In the genomic region with DNA sequence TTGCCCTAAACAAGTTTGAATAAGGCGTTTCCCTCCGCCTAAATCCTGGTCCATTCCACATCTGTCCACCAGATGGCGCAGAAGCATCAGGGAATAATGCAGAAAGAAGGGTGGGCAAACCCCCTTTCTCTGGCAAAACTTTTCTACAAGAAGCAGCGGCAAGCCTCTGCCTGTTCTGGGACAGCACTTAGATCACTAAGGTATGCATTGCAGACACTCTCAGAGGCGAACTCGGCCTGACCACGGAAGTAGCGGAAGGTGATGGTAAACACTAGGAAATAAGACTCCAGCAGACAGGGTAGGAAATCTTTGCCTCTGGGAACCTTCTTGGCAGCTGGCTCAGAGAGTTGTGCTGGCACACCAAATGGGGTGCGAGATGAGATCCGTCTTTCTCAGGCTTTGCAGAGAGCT, we compare ENCODE assay signal across 7 mouse cellular contexts. TPM values are rescaled to one million over a fixed set of nuclear protein-coding genes. Genes with fewer than 3 reads are reported as not detected.
DNase-seq lines count a peak whose midpoint lies in the region; ATAC-seq lines count a peak whose summit lies in the region.

No protein-coding gene starts in this region.

- peak; percentile 53 to 56 for DNase-seq in gastrocnemius, adult 8-10 months (ENCODE audit: low spot score in 2 of 2)
- DNase-seq in hindlimb bud, embryonic 11.5 days (ENCODE audit: extremely low spot score, low read depth, low spot score), result peak; percentile 91
- DNase-seq in left cerebral cortex, postnatal 10 days (ENCODE audit: extremely low spot score in 1 of 2, low spot score in 2 of 2), result peak; percentile 76 to 80
- peak; percentile 63 for DNase-seq in right cerebral cortex, postnatal 25 days

- intact Hi-C loops in left cerebral cortex, postnatal 10 days (cut with DNase I), result loop anchor here (2.0 to 5.0 kb wide), 3 partner anchors 72 to 166 kb away; a partner anchor contains a TSS

- ATAC-seq in activated CD4-positive, CD25-positive, alpha-beta regulatory T cell, adult 4 months, result peak; percentile 36
- peak; percentile 89 for ATAC-seq in common myeloid progenitor, adult 5-6 weeks (replicated peaks; ENCODE audit: low read depth, poor library complexity, severe bottlenecking)
- 0 out of 2 replicates have a peak, but pooled peaks have one; percentile 46 for ATAC-seq in megakaryocyte-erythroid progenitor cell, adult 5-6 weeks (replicated peaks; ENCODE audit: low FRiP score, low TSS enrichment, poor library complexity, severe bottlenecking)

RNA-seq across cellular contexts. Expression of a gene that starts 7.2 kb away (rescaled TPM):
- not detected for polyA plus RNA-seq in activated CD4-positive, CD25-positive, alpha-beta regulatory T cell, adult 4 months (2017; shearing (Covaris generic))
- total RNA-seq in common myeloid progenitor, adult 5-6 weeks (2017), result not detected in 2 replicates
- total RNA-seq in gastrocnemius, adult 8-10 months (2022), result under 1 TPM in 3 of 4 experiments, not detected in 1; 0.16 to 0.27 (median 0.27) TPM
- total RNA-seq in left cerebral cortex, postnatal 10 days (2021), result under 1 TPM; 0.19 to 0.73 TPM
- not detected in 2 replicates for total RNA-seq in megakaryocyte-erythroid progenitor cell, adult 5-6 weeks (2014; fragmentation: Nextera tagmentation)
- total RNA-seq in megakaryocyte-erythroid progenitor cell, adult 5-6 weeks (2017), result 1.2 TPM in 1 of 2 replicates, not detected in the other

RNA-seq across cellular contexts. Expression of a gene that starts 14.7 kb away (rescaled TPM):
- 1 to 10 TPM; 4.7 to 7.4 TPM for polyA plus RNA-seq in activated CD4-positive, CD25-positive, alpha-beta regulatory T cell, adult 4 months (2017; shearing (Covaris generic))
- total RNA-seq in common myeloid progenitor, adult 5-6 weeks (2017), result 6.5 and 11.1 TPM in 2 replicates
- 10 to 100 TPM in 3 of 4 experiments, 1 to 10 TPM in 1; 8.6 to 15.2 (median 13.5) TPM for total RNA-seq in gastrocnemius, adult 8-10 months (2022)
- 10 to 100 TPM; 40.0 to 42.6 TPM for total RNA-seq in left cerebral cortex, postnatal 10 days (2021)
- total RNA-seq in megakaryocyte-erythroid progenitor cell, adult 5-6 weeks (2014; fragmentation: Nextera tagmentation), result 4.0 and 13.9 TPM in 2 replicates
- total RNA-seq in megakaryocyte-erythroid progenitor cell, adult 5-6 weeks (2017), result 2.3 and 3.7 TPM in 2 replicates

RNA-seq across cellular contexts. Expression of a gene that starts 31.5 kb away (rescaled TPM):
- under 1 TPM in 1 of 2 experiments, not detected in 1; 0.37 TPM for polyA plus RNA-seq in activated CD4-positive, CD25-positive, alpha-beta regulatory T cell, adult 4 months (2017; shearing (Covaris generic))
- not detected in 2 replicates for total RNA-seq in common myeloid progenitor, adult 5-6 weeks (2017)
- not detected for total RNA-seq in gastrocnemius, adult 8-10 months (2022)
- total RNA-seq in left cerebral cortex, postnatal 10 days (2021), result 1 to 10 TPM; 5.8 to 7.5 TPM
- total RNA-seq in megakaryocyte-erythroid progenitor cell, adult 5-6 weeks (2014; fragmentation: Nextera tagmentation), result not detected in 2 replicates
- not detected in 2 replicates for total RNA-seq in megakaryocyte-erythroid progenitor cell, adult 5-6 weeks (2017)

Comparison
In these comparisons a context has a peak if more than half of its experiments do, and no peak if none do; other contexts are left out.
1. Peak in every context shown above with its lines: DNase-seq and ATAC-seq.
2. ATAC-seq: peak in every context shown above with its lines; median percentile 89 in common myeloid progenitor, adult 5-6 weeks; 46 in megakaryocyte-erythroid progenitor cell, adult 5-6 weeks; 36 in activated CD4-positive, CD25-positive, alpha-beta regulatory T cell, adult 4 months.